Mouse (Mus musculus): Measurements from ENCODE around the gene Crk.

GRCm38 (mm10) chr11:75656621-75657590 lies 22.2 kb upstream of the Crk start:
- TF ChIP-seq CTCF (IDR thresholded peaks at IDR 0.05; ENCODE audit: control insufficient read depth, insufficient read depth, low read length) (no peak), POLR2A (IDR thresholded peaks at IDR 0.05; ENCODE audit: borderline replicate concordance, control insufficient read depth, low read depth, low read length) (no peak)

Data from bone marrow, adult 2 months (tissue).